Mouse (Mus musculus) adrenal gland, postnatal 36 days (tissue): ENCODE data around the gene Ipcef1. TPM values are rescaled to one million over a fixed set of nuclear protein-coding genes. Genes with fewer than 3 reads are reported as not detected.
"Not testable (repeated sequence)": the region's sequence is repeated elsewhere in the genome, so short reads cannot be mapped to it uniquely, and the experiment has no call there.

Source experiments
- DNase-seq, 2 experiments: peaks; one replicate each; pipeline ENCODE4 v3.0.0; 2021; ENCODE audit warnings: mixed read lengths in 1 of 2
- total RNA-seq, 2 experiments: library from RNA; stranded (reverse); gene quantifications; 2 replicates each; pipeline ENCODE4 v1.2.3; 2021

The Ipcef1 gene
- total RNA-seq, 2 experiments from 2014 or later: 0.43 to 0.46 TPM

GRCm38 (mm10) chr10:6885460-6885859 is 166.8 kb downstream of the Ipcef1 start:
- DNase-seq: no peak

- DNase-seq: not testable (repeated sequence)
Measured at GRCm38 (mm10) chr10:6882041-6882440, 170.2 kb downstream of the Ipcef1 start.

GRCm38 (mm10) chr10:6878276-6878881 is 173.9 kb downstream of the Ipcef1 start:
- no peak for DNase-seq

GRCm38 (mm10) chr10:6873917-6874316 is 178.4 kb downstream of the Ipcef1 start:
- no peak for DNase-seq

- DNase-seq: no peak
Measured at GRCm38 (mm10) chr10:6871418-6872072, 180.7 kb downstream of the Ipcef1 start.

GRCm38 (mm10) chr10:6855812-6856211 is 196.5 kb downstream of the Ipcef1 start:
- no peak for DNase-seq

- DNase-seq: no peak
Measured at GRCm38 (mm10) chr10:6848834-6849233, 203.4 kb downstream of the Ipcef1 start.

GRCm38 (mm10) chr10:6848162-6848754 is 204.0 kb downstream of the Ipcef1 start:
- no peak for DNase-seq

GRCm38 (mm10) chr10:6846283-6846682 is 206.0 kb downstream of the Ipcef1 start:
- DNase-seq: no peak

GRCm38 (mm10) chr10:6842225-6842624 is 210.1 kb downstream of the Ipcef1 start:
- no peak for DNase-seq

Other genes starting within 250 kb of the Ipcef1 start
- 10 to 100 TPM; 12.7 to 14.3 TPM for gene Cnksr3, start 159.8 kb upstream of the Ipcef1 start, total RNA-seq